Mouse (Mus musculus) CD8-positive naive resting alpha-beta T cell, adult 57 days (primary cell): ENCODE data around the gene Pnma1. TPM values are rescaled to one million over a fixed set of nuclear protein-coding genes. Genes with fewer than 3 reads are reported as not detected.

Source experiments
- total RNA-seq: library from RNA; stranded (reverse); gene quantifications from one replicate; pipeline ENCODE4 v1.2.4, GENCODE M21; 2023

Gene Pnma1
- total RNA-seq = 9.3 TPM

DNA sequence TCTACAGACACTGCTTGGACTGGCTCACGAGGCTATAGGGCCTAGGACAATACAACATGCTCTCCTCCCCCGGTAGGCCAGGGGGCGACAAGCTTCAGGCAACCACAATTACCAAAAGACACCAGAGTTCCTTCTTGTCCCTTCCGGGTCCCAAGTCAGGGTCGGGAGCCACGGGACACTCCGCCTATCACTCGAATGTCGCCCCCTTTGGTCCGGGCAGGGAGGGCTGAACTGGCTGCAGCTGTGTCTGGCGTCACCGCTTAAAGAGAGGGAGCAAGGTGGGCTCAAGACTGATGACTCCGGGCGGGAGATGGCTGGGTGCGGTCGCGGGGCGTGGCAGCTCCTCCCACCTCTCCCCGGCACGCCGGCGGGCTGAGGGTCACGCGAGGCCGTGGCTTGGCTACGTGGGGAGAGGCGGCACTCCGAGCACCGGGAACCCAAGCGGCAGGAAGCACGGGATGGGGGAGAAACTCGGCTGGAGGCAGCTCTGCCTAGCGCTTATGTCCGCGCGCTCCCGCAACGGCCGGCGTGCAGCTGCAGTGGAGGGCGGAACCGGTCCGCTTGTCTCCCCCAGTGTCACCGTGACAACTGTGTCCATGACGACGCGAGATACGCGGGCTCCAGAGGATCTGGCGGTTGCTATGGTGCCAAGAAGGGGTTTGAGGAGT is at the start of gene Pnma1:
TSS of gene Pnma1 (minus strand) at position 536 of the 668 bp plus-strand sequence.

GRCm38 (mm10) chr12:84114153-84114994 is 33.9 kb downstream of the Pnma1 start, which contains the start of gene Dnal1:
Dnal1 (plus strand) TSS chr12:84114366.

GRCm38 (mm10) chr12:84100604-84101492 is 47.4 kb downstream of the Pnma1 start, which contains the start of gene Acot6:
Acot6 (plus strand) TSS chr12:84100654.

Other genes starting within 250 kb of the Pnma1 start
- gene Numb, start 226.6 kb downstream of the Pnma1 start, total RNA-seq = 71.5 TPM
- gene Riox1, start 197.9 kb downstream of the Pnma1 start, total RNA-seq = 24.7 TPM
- gene Heatr4, start 163.6 kb downstream of the Pnma1 start, total RNA-seq = not detected
- gene Acot2, start 160.6 kb downstream of the Pnma1 start, total RNA-seq = 57.0 TPM
- 10.5 TPM for gene Acot1, start 139.0 kb downstream of the Pnma1 start, total RNA-seq
- gene Acot4, start 110.1 kb downstream of the Pnma1 start, total RNA-seq = not detected
- not detected for gene Gm49366, start 109.6 kb downstream of the Pnma1 start, total RNA-seq
- not detected for gene Acot3, start 96.3 kb downstream of the Pnma1 start, total RNA-seq
- 0.40 TPM for gene Acot5, start 79.2 kb downstream of the Pnma1 start, total RNA-seq
- gene Acot6, start 47.8 kb downstream of the Pnma1 start, total RNA-seq = 2.8 TPM
- gene Dnal1, start 34.1 kb downstream of the Pnma1 start, total RNA-seq = 1.2 TPM
- 131 TPM for gene Elmsan1, start 70.4 kb upstream of the Pnma1 start, total RNA-seq
- 18.7 TPM for gene Ptgr2, start 136.7 kb upstream of the Pnma1 start, total RNA-seq
- 76.3 TPM for gene Zfp410, start 168.4 kb upstream of the Pnma1 start, total RNA-seq
- gene Coq6, start 213.2 kb upstream of the Pnma1 start, total RNA-seq = 30.3 TPM
- gene Fam161b, start 213.3 kb upstream of the Pnma1 start, total RNA-seq = 1.2 TPM